Mouse (Mus musculus) spleen, adult 2 months (tissue): Measurements from ENCODE around the gene Ampd3. TPM values are rescaled to one million over a fixed set of nuclear protein-coding genes. Genes with fewer than 3 reads are reported as not detected.

ENCODE experiments used
- DNase-seq, 2 experiments: peaks; one replicate each; pipeline versions ENCODE4 v3.0.0 to v3.0.0-alpha.2; 2012 to 2021; ENCODE audit warnings: low spot score in 2 of 2, low read depth in 1 of 2
- H3K27ac ChIP-seq: fragments of 200-500 bp; 2 replicates; pipeline ENCODE4 v1.5.1; 2012; ENCODE audit warnings: low read length, inconsistent platforms; ENCODE audit not compliant: insufficient read depth
- H3K27me3 ChIP-seq: fragments of 200-500 bp; 2 replicates; pipeline ENCODE4 v1.6.1; 2012; ENCODE audit warnings: mild to moderate bottlenecking, moderate library complexity, low read length, inconsistent platforms; ENCODE audit not compliant: control insufficient read depth, insufficient read depth
- H3K36me3 ChIP-seq: fragments of 200-500 bp; 2 replicates; pipeline ENCODE4 v1.6.1; 2012; ENCODE audit warnings: mild to moderate bottlenecking, low read length, inconsistent platforms; ENCODE audit not compliant: control insufficient read depth, insufficient read depth
- H3K4me1 ChIP-seq: fragments of 200-500 bp; 2 replicates; pipeline ENCODE4 v1.6.1; 2011; ENCODE audit warnings: inconsistent platforms; ENCODE audit not compliant: control insufficient read depth, insufficient read depth, insufficient read length
- H3K4me3 ChIP-seq: fragments of 200-500 bp; 2 replicates; pipeline ENCODE4 v1.5.1; 2011; ENCODE audit warnings: mild to moderate bottlenecking, inconsistent platforms; ENCODE audit not compliant: insufficient read depth, insufficient read length; ENCODE audit errors: extremely low read depth
- CTCF ChIP-seq: fragments of 200-500 bp; IDR thresholded peaks from 2 replicates; pipeline ENCODE4 v1.5.1; 2011; ENCODE audit warnings: mild to moderate bottlenecking, inconsistent platforms; ENCODE audit not compliant: insufficient read depth, insufficient read length, insufficient replicate concordance; ENCODE audit errors: extremely low read depth
- POLR2A ChIP-seq: fragments of 200-500 bp; IDR thresholded peaks from 2 replicates; pipeline ENCODE4 v1.6.1; 2011; ENCODE audit warnings: low read depth, low read length, inconsistent platforms
- WGBS: fragments of 180-500 bp; shearing (Covaris S2); methylation state at CpG from one replicate; pipeline ENCODE4 v1.1.7; 2018; 5-methylcytosine and 5-hydroxymethylcytosine counted together
- polyA plus RNA-seq: library from polyadenylated mRNA; depleted of rRNA; stranded (reverse); fragments of >200 nt; gene quantifications from 2 replicates; pipeline ENCODE4 v1.2.3, GENCODE M21; 2012

Gene Ampd3
- polyA plus RNA-seq, 1 experiment, result 15.8 TPM

DNA sequence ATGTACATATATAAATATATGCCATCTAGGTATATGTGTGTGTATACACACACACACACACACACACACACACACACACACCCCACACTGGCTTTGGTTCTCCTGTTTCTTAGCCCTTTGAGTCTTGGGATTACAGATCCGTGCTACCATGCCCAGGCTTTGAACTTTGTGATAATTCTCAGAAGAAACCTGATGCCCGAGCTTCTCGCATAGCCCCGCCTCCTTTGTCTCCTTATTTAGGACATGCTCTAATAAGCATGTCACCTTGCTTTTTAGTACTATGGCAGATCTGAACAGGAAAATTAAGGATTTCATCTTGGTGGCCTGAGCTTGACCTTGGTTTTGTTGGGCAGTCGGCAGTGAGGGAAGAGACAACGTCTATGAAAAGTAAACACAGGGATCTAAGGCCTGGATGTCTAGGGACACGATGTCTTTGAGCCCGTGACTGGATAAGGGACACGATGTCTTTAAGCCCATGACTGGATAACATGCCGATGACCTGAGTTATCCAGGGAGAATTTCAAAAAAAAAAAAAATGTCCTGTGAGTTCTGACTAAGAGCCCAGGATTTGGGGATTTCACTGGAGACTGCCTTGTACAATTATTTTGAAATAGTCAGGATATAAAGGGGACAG, 15.0 kb downstream of the Ampd3 start:
- TF ChIP-seq CTCF (no peak), POLR2A (no peak)
- H3K4me3 ChIP-seq, result no peak overlapping the region
- no peaks in the 10 kb centered on the region for H3K27me3 ChIP-seq
- peaks cover 3% of the 10 kb centered on the region; the same call in 1 of the 2 replicates for H3K4me1 ChIP-seq
- H3K36me3 ChIP-seq, result peaks cover 2% of the 10 kb centered on the region; the same call in 1 of the 2 replicates
- 90% methylated on average over 10 of the region's 10 CpGs for WGBS
- no peak for DNase-seq
- H3K27ac ChIP-seq, result no peak overlapping the region

DNA sequence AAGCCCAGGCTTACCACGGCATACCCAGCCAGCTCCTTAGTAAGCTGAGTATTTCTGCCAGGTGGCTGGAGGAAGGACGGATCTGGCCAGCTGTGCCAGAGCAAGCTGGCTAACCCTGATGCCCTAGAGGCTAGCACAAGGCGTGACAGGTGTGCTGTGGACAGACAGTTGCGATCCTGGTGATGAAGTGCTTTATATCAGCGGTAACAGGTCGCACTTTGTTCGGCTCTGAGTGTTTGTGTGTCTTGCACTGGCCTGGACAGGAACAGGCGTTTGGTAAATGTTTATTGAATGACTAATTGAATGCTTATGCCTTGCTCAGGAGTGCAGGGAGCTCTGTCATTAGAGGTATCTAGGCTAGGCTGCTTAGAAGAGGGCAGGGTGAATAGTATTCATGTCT, 17.0 kb downstream of the Ampd3 start:
- no peak overlapping the region for H3K27ac ChIP-seq
- peaks cover 3% of the 10 kb centered on the region; the same call in 1 of the 2 replicates for H3K4me1 ChIP-seq
- no peaks in the 10 kb centered on the region for H3K27me3 ChIP-seq
- H3K4me3 ChIP-seq, result no peak overlapping the region
- no peak for DNase-seq
- no peaks in the 10 kb centered on the region; the same call in 1 of the 2 replicates for H3K36me3 ChIP-seq
- TF ChIP-seq CTCF, result no peak
- TF ChIP-seq POLR2A, result no peak
- WGBS, result 92% methylated on average over 8 of the region's 8 CpGs

DNA sequence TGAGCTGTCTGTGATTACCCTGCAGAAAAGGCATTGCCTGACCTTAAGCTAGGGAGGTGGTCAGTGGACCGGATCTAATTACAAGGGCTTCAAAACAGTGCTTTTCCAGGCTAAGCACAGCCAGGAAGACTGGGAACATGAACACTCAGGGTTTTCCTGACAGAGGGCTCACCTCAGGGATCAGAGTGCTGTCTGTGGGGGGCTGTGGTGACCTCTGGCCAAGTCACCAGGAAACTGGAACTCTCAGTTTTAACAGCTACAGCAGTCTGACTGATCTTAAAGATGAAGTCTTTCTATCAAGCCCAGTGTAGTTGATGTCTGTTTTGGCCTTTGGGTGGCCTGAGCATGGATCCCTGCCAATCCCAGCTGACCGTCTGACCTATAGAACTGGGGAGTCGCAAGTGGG, 17.7 kb downstream of the Ampd3 start:
- 84% methylated on average over 3 of the region's 3 CpGs for WGBS

DNA sequence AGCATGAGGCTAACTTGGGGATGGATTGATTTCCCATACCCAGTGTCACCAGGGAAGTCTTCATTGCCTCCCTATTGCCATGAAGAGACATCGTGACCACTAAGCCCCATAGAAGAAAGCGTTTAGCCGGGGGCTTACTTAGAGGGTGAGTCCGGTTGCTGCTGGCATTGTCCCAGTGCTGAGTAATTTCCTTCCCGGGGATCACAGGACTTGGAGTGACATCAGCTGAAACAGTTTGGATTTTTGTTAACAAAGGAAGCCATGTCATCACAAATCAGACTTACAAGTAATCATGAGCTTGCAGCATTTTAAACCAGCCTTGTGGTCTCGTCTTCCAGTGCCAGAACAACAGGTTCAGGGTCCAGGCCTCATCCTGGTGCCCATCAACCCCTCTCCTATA, 19.3 kb downstream of the Ampd3 start:
- Histone ChIP-seq H3K27ac (no peak overlapping the region), H3K4me3 (no peak overlapping the region), H3K36me3 (0 out of 2 replicates have a peak, but pooled peaks cover 3% of the 10 kb centered on the region), H3K4me1 (no peaks in the 10 kb centered on the region), H3K27me3 (no peaks in the 10 kb centered on the region)
- DNase-seq, result no peak
- WGBS, result 89% methylated on average over 6 of the region's 6 CpGs
- TF ChIP-seq POLR2A (no peak), CTCF (no peak)

More for the DNA sequence above, 17.7 kb downstream of the Ampd3 start:
- H3K4me3 ChIP-seq, result no peak overlapping the region
- peaks cover 3% of the 10 kb centered on the region; the same call in 1 of the 2 replicates for H3K4me1 ChIP-seq
- no peaks in the 10 kb centered on the region for H3K27me3 ChIP-seq
- H3K27ac ChIP-seq, result peak overlapping the region; percentile 12; the same call in 1 of the 2 replicates
- DNase-seq, result no peak
- H3K36me3 ChIP-seq, result no peaks in the 10 kb centered on the region
- TF ChIP-seq CTCF, result no peak
- TF ChIP-seq POLR2A, result no peak

- WGBS, result 89% methylated on average over 8 of the region's 8 CpGs
- DNase-seq, result no peak
- Histone ChIP-seq H3K36me3 (0 out of 2 replicates have a peak, but pooled peaks cover 3% of the 10 kb centered on the region), H3K4me3 (no peak overlapping the region), H3K27ac (no peak overlapping the region), H3K27me3 (no peaks in the 10 kb centered on the region), H3K4me1 (peaks cover 2% of the 10 kb centered on the region; the same call in 1 of the 2 replicates)
- TF ChIP-seq CTCF (no peak), POLR2A (no peak)
These were observed 22.9 kb downstream of the Ampd3 start for GRCm38 (mm10) chr7:110790878-110791277.

DNA sequence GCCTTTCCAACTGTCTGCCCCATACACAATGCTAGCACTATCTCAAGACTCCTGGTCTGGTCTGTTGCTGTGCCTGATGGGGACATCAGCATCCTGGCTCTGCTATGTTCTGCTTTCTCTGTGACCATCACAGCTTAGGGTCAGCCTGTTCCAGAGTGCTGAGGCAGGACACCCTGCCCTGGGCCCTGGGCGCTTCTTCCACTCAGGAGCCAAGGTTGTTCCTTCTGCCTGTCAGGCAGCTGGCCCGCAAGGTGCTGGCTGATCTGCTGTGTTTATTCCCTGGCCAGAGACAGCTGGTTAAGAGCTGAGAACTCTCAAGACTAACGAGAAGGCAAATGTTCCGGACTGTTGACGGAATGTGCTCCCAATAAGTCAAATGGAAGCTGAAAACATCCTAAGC, 24.2 kb downstream of the Ampd3 start:
- 97% methylated on average over 5 of the region's 5 CpGs for WGBS
- Histone ChIP-seq H3K4me3 (no peak overlapping the region), H3K27me3 (no peaks in the 10 kb centered on the region), H3K4me1 (peaks cover 13% of the 10 kb centered on the region; the same call in 1 of the 2 replicates), H3K36me3 (0 out of 2 replicates have a peak, but pooled peaks cover 3% of the 10 kb centered on the region), H3K27ac (no peak overlapping the region)
- no peak for DNase-seq
- TF ChIP-seq CTCF, result no peak

GRCm38 (mm10) chr7:110792834-110793233, 24.8 kb downstream of the Ampd3 start:
- no peak for DNase-seq
- Histone ChIP-seq H3K4me1 (peaks cover 14% of the 10 kb centered on the region; the same call in 1 of the 2 replicates), H3K36me3 (0 out of 2 replicates have a peak, but pooled peaks cover 3% of the 10 kb centered on the region), H3K4me3 (no peak overlapping the region), H3K27ac (no peak overlapping the region), H3K27me3 (no peaks in the 10 kb centered on the region)
- 96% methylated on average over 2 of the region's 2 CpGs for WGBS
- TF ChIP-seq POLR2A, result no peak
- no peak for TF ChIP-seq CTCF
